Mouse (Mus musculus): ENCODE results near the gene Kctd7. TPM values are rescaled to one million over a fixed set of nuclear protein-coding genes. Genes with fewer than 3 reads are reported as not detected.
A peak's percentile ranks its signal among the peaks of the same experiment; 100 is the strongest.

Gene Kctd7
- polyA plus RNA-seq, 1 experiment: 4.8 TPM

DNA sequence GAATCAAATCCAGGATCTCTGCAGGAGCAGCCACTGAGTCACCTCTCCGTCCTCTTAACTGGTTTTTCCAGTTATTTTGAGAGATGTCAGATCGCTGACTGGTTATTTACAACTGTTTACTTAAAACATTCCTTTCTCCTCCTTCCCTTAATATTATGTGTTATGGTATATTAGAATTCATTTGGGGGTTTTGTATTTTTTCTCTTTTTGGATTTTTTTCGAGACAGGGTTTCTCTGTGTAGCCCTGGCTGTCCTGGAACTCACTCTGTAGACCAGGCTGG lies 37.8 kb downstream of the Kctd7 start:
- Histone ChIP-seq H3K27ac (ENCODE audit: insufficient read depth, low read depth, low read length) (no peak overlapping the region), H3K4me3 (ENCODE audit: insufficient read depth, low read length) (no peak overlapping the region), H3K4me1 (ENCODE audit: control insufficient read depth, insufficient read depth, low read length) (peaks cover 19% of the 10 kb centered on the region)
- TF ChIP-seq POLR2A (IDR thresholded peaks at IDR 0.05; ENCODE audit: borderline replicate concordance, low read depth, low read length): no peak
- TF ChIP-seq CTCF (IDR thresholded peaks at IDR 0.05; ENCODE audit: low read depth, low read length): no peak

DNA sequence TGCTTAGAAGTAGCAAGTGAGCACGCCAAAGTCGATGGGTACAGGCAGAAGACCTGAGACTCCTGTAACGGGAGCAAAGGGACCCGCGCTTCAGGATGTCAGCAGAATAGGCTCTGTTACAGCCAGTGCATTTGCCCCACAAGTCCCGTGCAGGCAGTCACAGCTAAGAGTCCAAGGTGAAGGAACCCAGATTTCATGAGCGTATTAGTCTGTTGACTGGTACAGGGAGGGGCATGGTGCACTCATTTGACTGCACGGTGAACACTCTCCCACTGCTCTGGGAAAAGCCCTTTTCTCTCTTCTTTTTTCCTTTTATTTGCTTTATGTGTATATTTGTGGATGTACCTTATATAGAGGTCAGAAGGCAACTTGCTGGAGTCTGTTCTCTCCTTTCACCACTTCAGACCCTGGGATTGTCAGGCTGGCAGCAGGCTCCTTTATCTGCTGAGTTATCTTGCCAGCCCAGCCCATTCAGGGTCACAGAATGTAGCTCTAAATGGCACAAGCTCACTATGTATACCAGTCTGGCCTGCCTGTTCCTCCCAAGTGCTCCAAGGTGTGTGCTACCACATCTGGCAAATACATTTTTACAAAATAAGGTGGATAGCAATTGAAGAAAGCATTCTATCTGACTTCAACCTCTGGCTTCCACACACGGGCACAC lies 39.7 kb downstream of the Kctd7 start:
- peaks cover 18% of the 10 kb centered on the region for H3K4me1 ChIP-seq (ENCODE audit: control insufficient read depth, insufficient read depth, low read length)
- no peak overlapping the region for H3K27ac ChIP-seq (ENCODE audit: insufficient read depth, low read depth, low read length)
- no peak overlapping the region for H3K4me3 ChIP-seq (ENCODE audit: insufficient read depth, low read length)
- no peak for TF ChIP-seq POLR2A (IDR thresholded peaks at IDR 0.05; ENCODE audit: borderline replicate concordance, low read depth, low read length)
- TF ChIP-seq CTCF (IDR thresholded peaks at IDR 0.05; ENCODE audit: low read depth, low read length): no peak

DNA sequence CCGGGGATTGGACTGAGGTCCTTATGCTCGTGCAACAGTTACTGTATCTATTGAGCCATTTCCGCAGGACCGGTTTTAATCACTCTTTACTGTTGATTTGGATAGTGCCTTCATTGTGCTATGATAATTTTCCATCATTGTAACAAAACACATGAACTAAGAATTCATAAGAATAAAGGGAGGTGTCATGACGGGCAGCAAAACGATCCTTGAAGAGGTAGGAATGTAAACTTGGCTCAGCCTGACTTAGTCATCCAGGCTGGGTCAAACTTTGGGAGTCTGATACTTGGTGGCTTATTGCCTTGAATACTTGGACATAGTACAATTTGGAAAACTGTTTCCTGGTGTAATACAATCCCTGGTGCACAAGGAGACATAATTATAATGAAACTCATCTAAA lies 40.7 kb downstream of the Kctd7 start:
- H3K4me3 ChIP-seq (ENCODE audit: insufficient read depth, low read length): no peak overlapping the region
- peaks cover 18% of the 10 kb centered on the region for H3K4me1 ChIP-seq (ENCODE audit: control insufficient read depth, insufficient read depth, low read length)
- H3K27ac ChIP-seq (ENCODE audit: insufficient read depth, low read depth, low read length): no peak overlapping the region
- no peak for TF ChIP-seq CTCF (IDR thresholded peaks at IDR 0.05; ENCODE audit: low read depth, low read length)
- TF ChIP-seq POLR2A (IDR thresholded peaks at IDR 0.05; ENCODE audit: borderline replicate concordance, low read depth, low read length): no peak

DNA sequence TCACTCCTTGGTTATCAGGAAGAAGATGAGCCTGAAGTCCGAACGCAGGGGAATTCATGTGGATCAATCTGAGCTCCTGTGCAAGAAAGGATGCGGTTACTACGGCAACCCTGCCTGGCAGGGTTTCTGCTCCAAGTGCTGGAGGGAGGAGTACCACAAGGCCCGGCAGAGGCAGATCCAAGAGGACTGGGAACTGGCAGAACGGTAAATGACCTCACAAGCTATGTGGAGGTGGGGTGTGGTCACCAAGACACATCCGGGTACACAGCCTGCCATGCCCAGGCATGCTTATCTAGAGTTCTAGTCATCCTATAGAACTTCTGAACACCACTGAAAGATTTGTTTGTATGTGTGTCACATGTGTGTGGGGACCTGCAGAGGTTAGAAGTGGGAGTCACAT lies 42.7 kb downstream of the Kctd7 start:
- peaks cover 12% of the 10 kb centered on the region for H3K4me1 ChIP-seq (ENCODE audit: control insufficient read depth, insufficient read depth, low read length)
- H3K4me3 ChIP-seq (ENCODE audit: insufficient read depth, low read length): no peak overlapping the region
- no peak overlapping the region for H3K27ac ChIP-seq (ENCODE audit: insufficient read depth, low read depth, low read length)
- TF ChIP-seq CTCF (IDR thresholded peaks at IDR 0.05; ENCODE audit: low read depth, low read length) (no peak), POLR2A (IDR thresholded peaks at IDR 0.05; ENCODE audit: borderline replicate concordance, low read depth, low read length) (no peak)

DNA sequence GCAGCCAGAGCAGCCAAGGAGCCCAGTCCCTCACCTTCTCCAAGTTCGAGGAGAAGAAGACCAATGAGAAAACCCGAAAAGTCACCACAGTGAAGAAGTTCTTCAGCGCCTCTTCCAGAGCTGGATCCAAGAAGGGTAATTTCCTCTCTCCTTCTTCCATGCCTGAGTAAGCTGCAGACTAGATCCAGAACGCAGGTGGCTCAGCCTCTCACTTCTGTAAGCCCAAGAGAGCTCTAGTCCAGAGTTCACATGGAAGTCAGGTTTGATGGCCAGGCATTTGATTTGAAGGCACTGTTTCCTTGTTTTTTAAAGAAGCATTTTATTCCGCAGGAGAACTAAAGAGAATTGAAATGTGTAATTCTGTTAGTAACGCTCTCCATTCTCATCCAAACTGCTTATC lies 46.2 kb downstream of the Kctd7 start:
- no peak overlapping the region for H3K27ac ChIP-seq (ENCODE audit: insufficient read depth, low read depth, low read length)
- TF ChIP-seq POLR2A (IDR thresholded peaks at IDR 0.05; ENCODE audit: borderline replicate concordance, low read depth, low read length): no peak
- TF ChIP-seq CTCF (IDR thresholded peaks at IDR 0.05; ENCODE audit: low read depth, low read length): no peak
- H3K4me3 ChIP-seq (ENCODE audit: insufficient read depth, low read length): no peak overlapping the region
- peaks cover 12% of the 10 kb centered on the region for H3K4me1 ChIP-seq (ENCODE audit: control insufficient read depth, insufficient read depth, low read length)

DNA sequence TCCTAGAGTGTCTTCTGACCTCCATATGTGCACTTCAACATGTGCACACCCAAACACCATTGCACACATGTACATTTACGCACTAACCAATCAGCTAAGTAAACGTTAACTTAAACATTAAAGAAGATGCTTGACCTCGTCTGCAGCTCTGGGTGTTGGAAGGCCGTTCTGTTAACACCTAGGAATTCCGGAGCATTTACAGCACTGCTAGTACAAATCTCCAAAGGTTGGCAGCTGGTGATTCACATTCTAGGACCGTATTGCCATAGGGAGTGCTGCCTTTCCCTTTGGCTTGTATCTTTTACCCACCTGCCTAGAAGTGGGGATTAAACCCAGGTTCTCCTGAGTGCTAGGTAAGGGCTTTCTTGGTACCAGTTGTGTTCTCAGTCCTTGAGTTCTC lies 47.2 kb downstream of the Kctd7 start:
- Histone ChIP-seq H3K4me3 (ENCODE audit: insufficient read depth, low read length) (no peak overlapping the region), H3K4me1 (ENCODE audit: control insufficient read depth, insufficient read depth, low read length) (peaks cover 21% of the 10 kb centered on the region), H3K27ac (ENCODE audit: insufficient read depth, low read depth, low read length) (no peak overlapping the region)
- TF ChIP-seq CTCF (IDR thresholded peaks at IDR 0.05; ENCODE audit: low read depth, low read length) (no peak), POLR2A (IDR thresholded peaks at IDR 0.05; ENCODE audit: borderline replicate concordance, low read depth, low read length) (no peak)

DNA sequence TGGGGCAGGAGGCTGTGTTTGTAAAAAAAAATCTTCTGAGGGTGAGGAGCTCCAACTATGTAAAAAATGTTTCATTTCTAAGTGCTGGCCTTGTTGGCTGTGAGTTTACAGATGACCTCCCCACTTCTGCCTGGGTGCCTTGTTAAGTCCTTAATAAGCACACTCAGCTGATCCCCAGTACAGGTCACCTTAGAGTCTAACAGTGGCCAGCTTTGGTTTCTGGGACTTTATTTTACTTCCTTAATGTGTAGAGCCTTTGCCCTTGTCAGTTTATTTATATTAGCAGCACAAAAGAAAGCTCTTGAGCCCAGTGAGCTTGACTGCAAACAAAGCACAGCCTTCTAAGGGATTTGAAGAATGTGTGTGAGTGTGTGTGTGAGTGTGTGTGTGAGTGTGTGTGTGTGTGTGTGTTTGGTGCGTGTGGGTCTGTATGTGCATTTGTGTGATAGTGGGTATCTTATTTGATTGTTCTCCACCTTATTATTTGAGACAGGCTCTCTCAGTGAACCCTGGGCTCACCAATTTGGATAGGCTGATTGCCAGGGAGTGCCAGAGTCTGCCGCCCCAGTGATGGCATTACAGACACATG lies 47.8 kb downstream of the Kctd7 start:
- peaks cover 25% of the 10 kb centered on the region for H3K4me1 ChIP-seq (ENCODE audit: control insufficient read depth, insufficient read depth, low read length)
- H3K27ac ChIP-seq (ENCODE audit: insufficient read depth, low read depth, low read length): no peak overlapping the region
- no peak for TF ChIP-seq CTCF (IDR thresholded peaks at IDR 0.05; ENCODE audit: low read depth, low read length)
- no peak for TF ChIP-seq POLR2A (IDR thresholded peaks at IDR 0.05; ENCODE audit: borderline replicate concordance, low read depth, low read length)

DNA sequence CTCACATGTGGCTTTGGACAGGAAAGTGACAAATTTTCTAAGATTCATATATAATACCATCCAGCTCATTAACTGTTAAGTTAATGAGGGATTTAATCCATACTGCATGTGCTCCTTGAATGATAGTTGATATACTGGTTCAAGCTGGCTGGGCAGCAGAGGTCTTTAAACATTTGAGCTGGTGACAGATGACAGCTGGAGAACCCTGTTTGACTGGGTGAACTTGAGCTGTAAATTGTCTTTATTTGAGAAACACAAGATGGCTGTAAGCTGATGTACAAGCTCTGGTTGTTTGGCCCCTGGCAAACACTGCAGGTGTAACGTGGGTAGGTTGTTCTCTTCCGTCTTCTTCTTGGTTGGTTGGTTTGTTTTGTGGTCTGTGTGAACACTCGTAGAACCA lies 49.1 kb downstream of the Kctd7 start:
- Histone ChIP-seq H3K4me1 (ENCODE audit: control insufficient read depth, insufficient read depth, low read length) (peaks cover 26% of the 10 kb centered on the region), H3K27ac (ENCODE audit: insufficient read depth, low read depth, low read length) (no peak overlapping the region), H3K4me3 (ENCODE audit: insufficient read depth, low read length) (no peak overlapping the region)
- TF ChIP-seq POLR2A (IDR thresholded peaks at IDR 0.05; ENCODE audit: borderline replicate concordance, low read depth, low read length) (no peak), CTCF (IDR thresholded peaks at IDR 0.05; ENCODE audit: low read depth, low read length) (no peak)

More for the DNA sequence above, 47.8 kb downstream of the Kctd7 start:
- no peak overlapping the region for H3K4me3 ChIP-seq (ENCODE audit: insufficient read depth, low read length)

DNA sequence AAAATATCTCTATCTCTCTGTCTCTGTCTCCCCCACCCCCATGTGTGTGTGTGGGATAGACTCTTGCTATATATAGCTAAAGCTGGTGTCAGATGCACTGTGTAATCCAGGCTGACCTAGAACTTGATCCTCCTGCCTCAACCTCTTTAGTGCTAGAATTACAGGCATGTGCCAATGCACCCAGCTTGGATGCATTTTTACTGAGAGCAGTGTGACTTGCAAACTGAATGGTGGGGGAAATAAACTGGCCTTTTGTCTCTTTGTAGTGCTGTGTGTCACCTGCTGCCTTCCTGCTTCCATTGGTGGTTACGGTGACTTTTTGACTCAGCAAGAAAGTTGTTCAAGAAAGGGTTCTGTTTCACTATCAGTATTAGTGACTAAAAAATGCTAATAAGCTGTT lies 51.6 kb downstream of the Kctd7 start:
- H3K27ac ChIP-seq (ENCODE audit: insufficient read depth, low read depth, low read length): no peak overlapping the region
- H3K4me1 ChIP-seq (ENCODE audit: control insufficient read depth, insufficient read depth, low read length): peaks cover 22% of the 10 kb centered on the region
- no peak overlapping the region for H3K4me3 ChIP-seq (ENCODE audit: insufficient read depth, low read length)
- TF ChIP-seq CTCF (IDR thresholded peaks at IDR 0.05; ENCODE audit: low read depth, low read length) (no peak), POLR2A (IDR thresholded peaks at IDR 0.05; ENCODE audit: borderline replicate concordance, low read depth, low read length) (no peak)

DNA sequence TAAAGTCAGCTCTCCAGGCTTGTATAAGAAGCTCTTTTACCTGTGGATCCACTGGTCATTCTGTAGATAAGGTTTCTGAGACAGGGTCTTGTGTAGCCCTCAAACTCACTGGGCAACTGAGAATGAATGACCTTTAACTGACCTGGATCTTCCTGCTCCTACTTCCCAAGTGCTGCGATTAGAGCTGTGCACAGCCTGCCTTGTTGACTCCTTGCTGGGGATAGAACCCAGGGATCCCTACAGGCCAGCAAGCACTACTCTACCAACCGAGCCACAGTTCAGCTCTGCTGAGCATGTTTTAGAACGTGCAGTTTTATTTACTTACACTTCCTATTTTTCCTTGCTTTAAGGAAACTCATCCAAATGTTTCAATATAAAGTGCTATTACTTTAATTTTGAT lies 52.8 kb downstream of the Kctd7 start:
- 0 out of 2 replicates have a peak overlapping the region, but pooled peaks have one; percentile 18 for H3K27ac ChIP-seq (ENCODE audit: insufficient read depth, low read depth, low read length)
- H3K4me1 ChIP-seq (ENCODE audit: control insufficient read depth, insufficient read depth, low read length): peaks cover 22% of the 10 kb centered on the region
- no peak for TF ChIP-seq POLR2A (IDR thresholded peaks at IDR 0.05; ENCODE audit: borderline replicate concordance, low read depth, low read length)
- no peak for TF ChIP-seq CTCF (IDR thresholded peaks at IDR 0.05; ENCODE audit: low read depth, low read length)
- H3K4me3 ChIP-seq (ENCODE audit: insufficient read depth, low read length): no peak overlapping the region

All from bone marrow macrophage, adult 2 months (primary cell).